Mouse (Mus musculus): ENCODE results near the gene Fscn3.

Fscn3 gene

GRCm38 (mm10) chr6:28427096-28427839 is at the start of gene Fscn3:
Fscn3 (plus strand) TSS chr6:28427789.
- in situ Hi-C loops (cut with MboI, MseI), result loop anchor here (5.0 kb wide), 1 partner anchor 50 kb away; the partner anchor contains the start of gene Snd1

- in situ Hi-C loops (cut with MboI, MseI), result no loop called here
Measured at GRCm38 (mm10) chr6:28381983-28382382, 45.6 kb upstream of the Fscn3 start.

GRCm38 (mm10) chr6:28385169-28385568 is 42.4 kb upstream of the Fscn3 start:
- in situ Hi-C loops (cut with MboI, MseI), result no loop called here

DNA sequence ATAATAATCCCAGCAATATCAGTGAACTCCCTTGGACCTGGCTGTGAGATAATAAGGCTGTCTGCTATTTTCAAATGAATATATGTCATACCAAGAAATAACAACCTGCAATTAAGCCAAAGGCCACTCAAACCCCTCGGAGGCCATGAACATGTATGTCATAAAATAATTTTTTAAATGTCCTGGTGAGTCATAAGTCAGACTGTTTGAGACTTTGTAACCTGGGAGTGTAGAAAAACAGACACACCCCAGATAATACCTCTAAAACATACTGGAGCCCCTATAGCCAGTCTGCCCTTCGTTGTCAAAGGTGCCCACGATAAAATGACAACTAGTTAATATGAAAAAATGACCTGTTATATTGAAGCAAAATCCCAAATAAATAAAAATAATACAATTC is 38.6 kb upstream of the Fscn3 start:
- in situ Hi-C loops (cut with MboI, MseI), result no loop called here

DNA sequence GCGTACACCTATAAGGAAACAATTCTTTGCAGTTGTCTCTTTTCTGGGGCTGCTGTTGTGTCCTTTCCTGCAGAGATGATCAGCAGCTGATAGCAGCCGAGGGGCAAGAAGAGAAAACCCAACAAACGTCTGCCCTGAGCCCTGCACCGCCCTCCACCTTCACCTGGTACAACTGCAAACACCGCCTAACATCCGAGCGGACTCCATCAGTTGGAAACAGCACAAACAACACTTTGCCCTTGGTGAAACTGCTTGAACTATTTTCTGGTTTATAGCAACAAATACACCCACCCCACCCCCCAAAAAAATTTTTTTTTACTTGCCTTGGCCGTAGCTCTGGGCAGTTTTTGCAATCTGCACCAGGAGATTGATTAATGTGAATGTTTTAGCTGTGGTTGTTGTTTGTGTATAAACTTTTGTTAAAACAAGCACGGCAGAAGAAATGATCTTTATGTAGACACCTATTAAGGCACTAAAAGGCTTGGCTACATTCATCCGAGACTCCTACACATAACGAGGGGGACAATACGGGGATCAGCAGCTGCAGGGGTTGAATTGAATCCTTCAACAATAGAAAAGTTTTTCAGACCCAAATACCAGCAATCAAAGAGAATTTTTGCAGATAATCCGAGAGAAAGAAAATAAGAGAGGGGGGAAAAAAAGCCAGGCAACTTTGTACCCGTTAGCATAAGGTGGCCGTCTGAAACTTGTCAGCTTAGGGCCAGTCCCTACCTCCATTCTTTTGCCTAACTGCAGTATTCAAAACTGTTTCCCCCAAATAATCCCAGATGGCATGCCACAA is 31.3 kb upstream of the Fscn3 start:
- in situ Hi-C loops (cut with MboI, MseI), result loop anchor here (10.0 kb wide), 1 partner anchor 131 kb away; no protein-coding TSS in a partner anchor

DNA sequence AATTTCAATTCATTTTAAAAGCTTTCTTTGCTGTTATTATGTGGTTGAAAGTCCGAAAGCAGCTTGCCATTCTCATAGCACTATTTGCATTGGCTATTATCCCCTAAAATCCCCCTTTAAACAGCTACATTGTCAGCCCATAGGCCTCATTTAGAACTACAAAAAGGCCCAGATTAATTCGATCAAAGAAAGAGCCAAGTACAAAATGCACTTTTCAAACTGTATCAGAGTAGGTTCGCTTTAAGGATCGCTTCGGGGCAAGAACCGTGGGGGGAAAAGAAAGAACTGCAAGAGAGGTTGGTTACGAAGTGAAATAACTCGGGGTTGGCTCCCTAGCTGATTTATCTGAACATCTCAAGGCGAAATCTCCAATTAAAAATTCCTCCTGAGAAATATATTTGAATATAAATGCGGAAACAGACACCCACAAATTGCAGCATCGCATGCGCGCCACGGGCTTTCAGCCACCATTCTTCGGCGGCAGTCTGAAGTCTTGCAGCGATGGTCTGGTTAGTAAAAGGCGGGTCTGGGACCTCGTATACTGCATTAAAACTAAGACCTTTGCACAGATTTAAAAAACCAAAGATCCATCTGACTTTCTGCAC is 30.6 kb upstream of the Fscn3 start:
- in situ Hi-C loops (cut with MboI, MseI), result loop anchor here (10.0 kb wide), 1 partner anchor 132 kb away; no protein-coding TSS in a partner anchor

DNA sequence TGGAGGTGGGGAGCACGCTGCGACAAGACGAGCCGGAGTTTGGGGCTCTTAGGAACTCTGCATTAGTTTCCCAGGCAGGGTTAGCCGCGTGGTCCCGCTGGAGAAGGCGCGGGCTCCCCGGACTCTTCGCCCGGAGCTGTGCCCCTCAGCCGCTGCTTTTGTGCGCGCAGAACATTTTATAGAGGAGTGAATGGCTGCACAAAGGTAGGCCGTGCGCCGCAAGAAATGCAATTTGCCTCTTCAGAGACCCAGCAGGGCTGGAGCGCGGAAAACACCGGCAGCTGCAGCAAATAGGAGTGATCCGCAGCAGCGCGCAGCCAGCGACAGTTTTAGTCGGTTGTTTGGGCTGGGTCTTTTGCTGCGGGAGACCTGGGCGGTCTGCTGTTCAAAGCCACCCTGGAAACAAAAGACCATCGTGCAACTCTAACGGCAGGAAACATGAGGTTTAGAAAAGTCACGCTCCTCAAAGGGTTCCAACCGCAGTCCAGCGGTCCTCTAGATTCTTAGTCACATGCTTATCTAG is 29.8 kb upstream of the Fscn3 start, which contains the start of gene Zfp800:
Gene Zfp800 (minus strand): TSS at position 325 of the 523 bp plus-strand sequence.
- in situ Hi-C loops (cut with MboI, MseI), result loop anchor here (10.0 kb wide), 1 partner anchor 133 kb away; no protein-coding TSS in a partner anchor

- in situ Hi-C loops (cut with MboI, MseI), result loop anchor here (10.0 kb wide), 1 partner anchor 134 kb away; no protein-coding TSS in a partner anchor
Measured at GRCm38 (mm10) chr6:28398726-28399125, 28.9 kb upstream of the Fscn3 start.

- in situ Hi-C loops (cut with MboI, MseI), result loop anchor here (10.0 to 25.0 kb wide), 2 partner anchors 135 to 737 kb away; no protein-coding TSS in a partner anchor
Measured at GRCm38 (mm10) chr6:28399791-28400190, 27.8 kb upstream of the Fscn3 start.

DNA sequence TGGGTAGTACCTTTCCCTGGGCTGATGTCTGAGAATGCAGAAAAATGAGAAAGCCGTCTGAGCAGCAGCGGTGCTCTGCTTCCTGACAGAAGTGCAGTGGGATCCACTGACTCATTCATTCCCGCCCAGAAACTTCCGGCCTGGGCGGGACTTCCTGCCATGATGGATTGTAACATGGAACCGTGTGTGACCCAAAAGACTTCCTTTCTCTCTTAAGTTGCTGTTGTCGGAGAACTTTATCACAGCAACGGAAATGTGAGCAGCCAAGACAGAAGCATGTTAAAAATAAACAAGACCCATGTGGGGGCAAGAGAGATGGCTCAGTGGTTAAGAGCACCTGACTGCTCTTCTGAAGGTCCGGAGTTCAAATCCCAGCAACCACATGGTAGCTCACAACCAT is 17.5 kb upstream of the Fscn3 start:
- in situ Hi-C loops (cut with MboI, MseI), result loop anchor here (25.0 kb wide), 1 partner anchor 748 kb away; no protein-coding TSS in a partner anchor

DNA sequence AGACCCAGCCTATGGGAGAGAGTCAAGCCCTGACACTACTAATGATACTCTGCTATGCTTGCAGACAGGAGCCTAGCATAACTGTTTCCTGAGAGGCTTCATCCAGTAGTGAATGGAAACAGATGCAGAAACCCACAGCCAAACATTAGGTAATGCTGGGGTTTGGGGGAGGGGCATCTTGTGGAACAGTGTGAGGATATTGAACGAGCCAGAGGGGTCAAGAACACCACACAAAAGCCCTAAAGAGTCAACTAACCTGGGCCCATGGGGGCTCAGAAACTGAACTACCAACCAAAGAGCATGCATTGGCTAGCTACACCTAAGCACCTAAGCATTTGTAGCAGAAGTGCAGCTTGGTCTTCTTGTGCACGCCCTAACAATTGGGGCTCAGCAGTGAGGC is 16.4 kb upstream of the Fscn3 start:
- in situ Hi-C loops (cut with MboI, MseI), result loop anchor here (25.0 kb wide), 1 partner anchor 749 kb away; no protein-coding TSS in a partner anchor

GRCm38 (mm10) chr6:28416981-28417380 is 10.6 kb upstream of the Fscn3 start:
- in situ Hi-C loops (cut with MboI, MseI), result loop anchor here (25.0 kb wide), 1 partner anchor 755 kb away; no protein-coding TSS in a partner anchor

DNA sequence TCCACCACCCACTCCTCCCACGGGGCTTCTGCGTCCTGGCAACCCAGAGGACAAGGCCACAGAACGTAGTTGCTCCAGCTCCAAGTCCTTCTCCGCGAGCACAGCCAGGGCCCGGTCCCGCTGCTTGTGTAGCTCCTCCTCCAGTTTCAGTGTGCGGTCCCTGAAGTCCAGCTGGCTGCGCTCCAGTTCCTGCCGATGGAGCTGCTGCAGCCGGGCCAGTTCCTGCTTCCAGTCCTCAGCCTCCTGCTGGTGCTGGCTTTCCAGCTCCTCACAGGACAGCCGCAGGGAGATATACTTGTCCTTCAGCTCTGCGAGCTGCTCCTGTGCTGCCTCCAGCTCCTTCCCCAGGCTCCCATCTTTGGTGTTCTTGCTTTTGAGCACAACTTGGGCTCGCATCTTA is 9.1 kb upstream of the Fscn3 start:
- in situ Hi-C loops (cut with MboI, MseI), result loop anchor here (25.0 kb wide), 1 partner anchor 756 kb away; no protein-coding TSS in a partner anchor

- in situ Hi-C loops (cut with MboI, MseI), result loop anchor here (25.0 kb wide), 1 partner anchor 757 kb away; no protein-coding TSS in a partner anchor
Measured at GRCm38 (mm10) chr6:28419673-28420072, 7.9 kb upstream of the Fscn3 start.

GRCm38 (mm10) chr6:28420361-28420760 is 7.2 kb upstream of the Fscn3 start:
- in situ Hi-C loops (cut with MboI, MseI), result loop anchor here (25.0 kb wide), 1 partner anchor 758 kb away; no protein-coding TSS in a partner anchor

DNA sequence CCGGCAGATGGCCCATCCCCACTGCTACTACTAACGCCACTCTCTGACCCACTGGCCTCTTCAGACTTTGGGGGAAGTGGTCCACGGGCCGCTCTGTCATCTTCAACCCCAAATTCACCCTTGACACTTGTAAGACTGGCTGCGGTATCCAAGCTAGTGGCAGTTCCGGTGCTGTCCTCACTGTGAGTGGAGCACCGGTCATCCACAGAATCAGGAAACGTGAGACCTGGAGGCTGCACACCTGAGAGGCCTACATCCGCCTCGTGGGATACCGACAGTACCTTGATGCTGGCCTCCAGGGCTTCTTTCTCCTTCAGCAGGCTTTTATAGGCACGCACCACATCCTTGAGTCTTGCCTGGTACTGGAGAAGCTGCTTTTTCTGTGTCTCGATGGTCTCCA is 6.7 kb upstream of the Fscn3 start:
- in situ Hi-C loops (cut with MboI, MseI), result loop anchor here (25.0 kb wide), 1 partner anchor 759 kb away; no protein-coding TSS in a partner anchor

DNA sequence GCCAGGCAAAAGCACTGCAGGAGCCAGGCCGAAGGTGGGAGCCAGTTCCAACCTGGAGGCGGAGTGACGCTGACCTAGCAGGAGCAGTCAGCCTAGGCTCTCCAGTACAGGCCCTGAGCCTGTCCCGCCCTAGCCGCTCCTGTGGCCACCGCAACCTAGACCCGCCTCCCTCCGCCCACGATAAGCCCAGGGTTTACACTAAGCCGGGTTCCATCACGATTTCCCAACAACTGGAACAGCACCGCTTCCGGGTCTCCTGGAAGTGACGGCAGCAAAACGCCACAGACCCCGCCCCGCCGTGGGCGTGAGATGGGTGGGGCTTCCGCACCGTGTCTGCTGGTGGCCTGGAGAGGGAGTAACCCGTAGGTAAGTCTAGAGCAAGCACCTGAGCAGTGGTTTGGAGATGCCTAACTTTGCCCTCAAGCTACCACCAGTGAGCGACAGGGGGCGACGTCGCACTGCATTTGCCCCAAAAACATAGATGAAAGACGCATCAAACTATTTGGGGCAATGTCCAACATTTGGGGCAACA is 6.1 kb upstream of the Fscn3 start:
- in situ Hi-C loops (cut with MboI, MseI), result loop anchor here (25.0 kb wide), 1 partner anchor 759 kb away; no protein-coding TSS in a partner anchor

DNA sequence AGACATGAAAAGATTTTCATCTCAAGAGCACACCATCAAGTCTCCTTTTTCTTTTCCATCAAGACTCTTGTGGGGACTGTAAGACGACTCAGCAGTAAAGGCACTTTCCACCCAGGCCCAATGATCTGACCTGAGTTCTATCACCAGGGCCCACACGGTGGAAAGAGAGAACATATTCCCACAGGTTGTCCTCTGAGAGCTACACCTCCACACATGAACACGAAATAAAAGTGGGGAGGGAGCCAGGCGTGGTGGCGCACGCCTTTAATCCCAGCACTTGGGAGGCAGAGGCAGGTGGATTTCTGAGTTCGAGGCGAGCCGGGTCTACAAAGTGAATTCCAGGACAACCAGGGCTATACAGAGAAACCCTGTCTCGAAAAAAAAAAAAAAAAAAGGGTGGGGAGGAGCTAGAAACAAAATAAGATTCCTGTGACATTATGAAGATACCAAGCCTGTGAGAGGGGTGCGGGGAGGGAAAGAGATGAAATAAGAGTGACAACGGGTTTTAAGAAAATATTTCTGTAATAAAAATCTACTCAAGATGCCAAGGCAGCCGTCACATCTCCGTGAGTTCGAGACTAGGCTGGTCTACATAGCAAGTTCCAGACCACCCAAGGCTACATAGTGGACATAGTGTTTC is 4.8 kb upstream of the Fscn3 start:
- in situ Hi-C loops (cut with MboI, MseI), result loop anchor here (25.0 kb wide), 1 partner anchor 760 kb away; no protein-coding TSS in a partner anchor

DNA sequence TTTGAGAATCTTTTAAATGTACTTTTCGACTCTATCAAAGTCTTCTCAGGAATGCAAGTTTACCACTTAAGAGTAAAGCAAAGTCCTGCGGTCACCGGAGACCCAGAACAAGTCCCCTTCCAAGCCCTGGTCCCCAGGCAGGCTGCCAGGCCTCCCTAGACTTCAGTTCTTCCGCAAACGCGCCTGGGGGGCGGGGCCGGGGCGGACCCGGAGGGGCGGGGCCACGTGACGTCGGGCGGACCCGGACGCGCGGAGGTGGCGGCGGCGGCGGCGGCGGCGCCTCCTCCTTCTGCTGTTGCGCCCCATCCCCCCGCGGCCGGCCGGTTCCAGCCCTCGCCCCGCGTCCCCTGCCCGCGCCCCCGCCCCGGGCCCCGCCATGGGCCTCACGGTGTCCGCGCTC is 4.3 kb upstream of the Fscn3 start, which contains the start of gene Arf5:
Gene Arf5 (plus strand): TSS at position 248 of the 400 bp plus-strand sequence.
- in situ Hi-C loops (cut with MboI, MseI), result loop anchor here (25.0 kb wide), 1 partner anchor 761 kb away; no protein-coding TSS in a partner anchor

All from T-helper 2 cell (primary cell).